Mouse (Mus musculus) ES-E14 (cell line): ENCODE data around the gene Tia1. TPM values are rescaled to one million over a fixed set of nuclear protein-coding genes. Genes with fewer than 3 reads are reported as not detected.

Experiments
- DNase-seq: peaks from one replicate; pipeline ENCODE4 v3.0.0-alpha.2; 2013; ENCODE audit warnings: low read depth, low spot score
- H3K27ac ChIP-seq: 2 replicates; pipeline ENCODE4 v1.5.1; 2012; ENCODE audit warnings: low read depth, mild to moderate bottlenecking, low read length, moderate library complexity, mixed read lengths; ENCODE audit not compliant: poor library complexity, insufficient read depth, severe bottlenecking
- H3K36me3 ChIP-seq: 2 replicates; pipeline ENCODE4 v1.6.1; 2012; ENCODE audit warnings: mild to moderate bottlenecking, low read length, moderate library complexity, mixed read lengths; ENCODE audit not compliant: control insufficient read depth, poor library complexity, insufficient read depth, severe bottlenecking
- H3K4me1 ChIP-seq, 2 experiments: fragments of 150-350 bp in 1 of 2; sonication (generic) in 1 of 2; 2 replicates each; pipeline ENCODE4 v1.6.1; 2012; ENCODE audit warnings: low read length in 2 of 2, mild to moderate bottlenecking in 1 of 2, mixed read lengths in 1 of 2; ENCODE audit not compliant: control insufficient read depth in 2 of 2, insufficient read depth in 2 of 2, poor library complexity in 1 of 2
- H3K4me3 ChIP-seq, 2 experiments: fragments of 150-350 bp in 1 of 2; sonication (generic) in 1 of 2; 2 replicates each; pipeline ENCODE4 v1.5.1; 2012; ENCODE audit warnings: low read length in 2 of 2, low read depth in 1 of 2, mild to moderate bottlenecking in 1 of 2, mixed read lengths in 1 of 2; ENCODE audit not compliant: insufficient read depth in 1 of 2, poor library complexity in 1 of 2, severe bottlenecking in 1 of 2
- H3K9ac ChIP-seq: 2 replicates; pipeline ENCODE4 v1.6.1; 2012; ENCODE audit warnings: low read depth, mild to moderate bottlenecking, low read length, mixed read lengths; ENCODE audit not compliant: poor library complexity, insufficient read depth, severe bottlenecking
- H3K9me3 ChIP-seq: fragments of 150-350 bp; sonication (generic); 2 replicates; pipeline ENCODE4 v1.6.1; 2012; ENCODE audit warnings: low read depth, mild to moderate bottlenecking, low read length; ENCODE audit not compliant: control insufficient read depth, insufficient read depth
- CHD2 ChIP-seq: IDR thresholded peaks from 2 replicates; pipeline ENCODE4 v1.6.1; 2014; ENCODE audit warnings: mild to moderate bottlenecking, low read depth, low read length, inconsistent platforms
- HCFC1 ChIP-seq: IDR thresholded peaks from 2 replicates; pipeline ENCODE4 v1.6.1; 2012; ENCODE audit warnings: low read length, inconsistent platforms, borderline replicate concordance; ENCODE audit not compliant: insufficient read depth
- MAFK ChIP-seq: IDR thresholded peaks from 2 replicates; pipeline ENCODE4 v1.6.1; 2014; ENCODE audit warnings: mild to moderate bottlenecking, low read depth, low read length, inconsistent platforms; ENCODE audit not compliant: insufficient read depth
- ZC3H11A ChIP-seq: IDR thresholded peaks from 2 replicates; pipeline ENCODE4 v1.6.1; 2012; ENCODE audit warnings: low read depth, mild to moderate bottlenecking, inconsistent platforms, low read length, borderline replicate concordance
- ZNF384 ChIP-seq: IDR thresholded peaks from 2 replicates; pipeline ENCODE4 v1.6.1; 2012; ENCODE audit warnings: low read depth, low read length, inconsistent platforms
- in situ Hi-C, 2 experiments: fragments of 600-800 bp; cut with MboI; formaldehyde crosslinking; loops; one replicate each; pipeline ENCODE4 v1.15.1; 2025; ENCODE audit warnings: low sequenced_read_pairs in 2 of 2, inconsistent platforms in 1 of 2; ENCODE audit not compliant: unreplicated experiment in 2 of 2
- total RNA-seq: library from RNA; depleted of rRNA; stranded (reverse); fragments of 300-350 nt; gene quantifications from 2 replicates; pipeline ENCODE4 v1.2.3, GENCODE M21; 2012

The Tia1 gene
- total RNA-seq, 1 experiment: 46.1 TPM

GRCm38 (mm10) chr6:86382551-86382950 is 21.5 kb upstream of the Tia1 start:
- peaks cover 8% of the 10 kb centered on the region for H3K36me3 ChIP-seq
- in situ Hi-C loops: no loop called here

GRCm38 (mm10) chr6:86383370-86383769 is 20.6 kb upstream of the Tia1 start:
- peaks cover 0 to 5% of the 10 kb centered on the region in 2 experiments; a peak in 3 of 4 replicates for H3K4me1 ChIP-seq
- no peak overlapping the region for H3K4me3 ChIP-seq
- DNase-seq: no peak
- in situ Hi-C loops: no loop called here
- H3K36me3 ChIP-seq: peaks cover 5% of the 10 kb centered on the region
- H3K9ac ChIP-seq: no peak overlapping the region
- H3K9me3 ChIP-seq: no peaks in the 10 kb centered on the region
- no peak overlapping the region for H3K27ac ChIP-seq
- TF ChIP-seq ZNF384: no peak
- no peak for TF ChIP-seq MAFK
- no peak for TF ChIP-seq HCFC1
- TF ChIP-seq CHD2: no peak

More at GRCm38 (mm10) chr6:86382551-86382950, 21.5 kb upstream of the Tia1 start:
- no peak for DNase-seq
- no peaks in the 10 kb centered on the region for H3K9me3 ChIP-seq
- H3K27ac ChIP-seq: no peak overlapping the region
- TF ChIP-seq ZNF384 (no peak), HCFC1 (no peak), ZC3H11A (no peak), CHD2 (no peak)
- H3K4me1 ChIP-seq: peaks cover 0 to 5% of the 10 kb centered on the region in 2 experiments; a peak in 3 of 4 replicates
- no peak overlapping the region for H3K4me3 ChIP-seq
- no peak overlapping the region for H3K9ac ChIP-seq

- no peak for DNase-seq
- Histone ChIP-seq H3K4me3 (no peak overlapping the region), H3K4me1 (peaks cover 0 to 5% of the 10 kb centered on the region in 2 experiments; a peak in 3 of 4 replicates), H3K27ac (no peak overlapping the region), H3K9ac (no peak overlapping the region), H3K9me3 (no peaks in the 10 kb centered on the region), H3K36me3 (peaks cover 12% of the 10 kb centered on the region)
- in situ Hi-C loops: no loop called here
- TF ChIP-seq ZNF384: no peak
Measured at GRCm38 (mm10) chr6:86384692-86385091, 19.3 kb upstream of the Tia1 start.

GRCm38 (mm10) chr6:86385362-86386104 is 18.5 kb upstream of the Tia1 start:
- H3K4me1 ChIP-seq: peaks cover 0 to 5% of the 10 kb centered on the region in 2 experiments; a peak in 3 of 4 replicates
- H3K27ac ChIP-seq: no peak overlapping the region
- no peaks in the 10 kb centered on the region for H3K9me3 ChIP-seq
- peaks cover 19% of the 10 kb centered on the region for H3K36me3 ChIP-seq
- in situ Hi-C loops: no loop called here
- H3K9ac ChIP-seq: no peak overlapping the region
- no peak for DNase-seq
- TF ChIP-seq CHD2: no peak
- no peak for TF ChIP-seq ZC3H11A
- TF ChIP-seq ZNF384: no peak
- TF ChIP-seq MAFK: no peak
- TF ChIP-seq HCFC1: no peak
- no peak overlapping the region for H3K4me3 ChIP-seq

- H3K4me1 ChIP-seq: peaks cover 0 to 5% of the 10 kb centered on the region in 2 experiments; a peak in 3 of 4 replicates
- DNase-seq: no peak
- H3K4me3 ChIP-seq: no peak overlapping the region
- in situ Hi-C loops: no loop called here
- peaks cover 27% of the 10 kb centered on the region for H3K36me3 ChIP-seq
- H3K9me3 ChIP-seq: no peaks in the 10 kb centered on the region
- TF ChIP-seq CHD2 (no peak), HCFC1 (no peak), MAFK (no peak), ZNF384 (no peak)
- no peak overlapping the region for H3K9ac ChIP-seq
- no peak overlapping the region for H3K27ac ChIP-seq
Measured at GRCm38 (mm10) chr6:86387313-86387712, 16.7 kb upstream of the Tia1 start.
